Mouse (Mus musculus) MEL (cell line): ENCODE results near the gene Mapt.

Source experiments
- CHD2 ChIP-seq: IDR thresholded peaks from 2 replicates; pipeline ENCODE4 v1.6.1; 2011; ENCODE audit warnings: low read length, improper control_type of control experiment
- CTCF ChIP-seq, 3 experiments: IDR thresholded peaks in 2 of 3; conservative IDR thresholded peaks in 1 of 3; 2 replicates each; pipeline ENCODE4 v1.5.1; 2011 to 2012; ENCODE audit warnings: low read length in 3 of 3, low read depth in 2 of 3, mild to moderate bottlenecking in 2 of 3, improper control_type of control experiment in 1 of 3, inconsistent platforms in 1 of 3, mixed read lengths in 1 of 3, moderate library complexity in 1 of 3; ENCODE audit not compliant: control insufficient read depth in 1 of 3, insufficient read depth in 1 of 3, poor library complexity in 1 of 3, severe bottlenecking in 1 of 3
- ETS1 ChIP-seq: IDR thresholded peaks from 2 replicates; pipeline ENCODE4 v1.6.1; 2012; ENCODE audit warnings: low read depth, mild to moderate bottlenecking, inconsistent platforms, low read length, improper control_type of control experiment, moderate library complexity
- GATA1 ChIP-seq: IDR thresholded peaks from 2 replicates; pipeline ENCODE4 v1.6.1; 2011; ENCODE audit warnings: low read depth, low read length, improper control_type of control experiment
- JUND ChIP-seq: IDR thresholded peaks from 2 replicates; pipeline ENCODE4 v1.6.1; 2011; ENCODE audit warnings: low read depth, mild to moderate bottlenecking, improper control_type of control experiment, low read length
- POLR2A ChIP-seq, 2 experiments: IDR thresholded peaks; 2 replicates each; pipeline ENCODE4 v1.6.1; 2011 to 2012; ENCODE audit warnings: low read length in 2 of 2, mild to moderate bottlenecking in 2 of 2, control low read depth in 1 of 2, improper control_type of control experiment in 1 of 2, low read depth in 1 of 2, moderate library complexity in 1 of 2; ENCODE audit not compliant: control insufficient read depth in 1 of 2, insufficient read depth in 1 of 2, poor library complexity in 1 of 2
- TBP ChIP-seq: IDR thresholded peaks from 2 replicates; pipeline ENCODE4 v1.8.0; 2011; ENCODE audit warnings: low read depth, low read length, improper control_type of control experiment

DNA sequence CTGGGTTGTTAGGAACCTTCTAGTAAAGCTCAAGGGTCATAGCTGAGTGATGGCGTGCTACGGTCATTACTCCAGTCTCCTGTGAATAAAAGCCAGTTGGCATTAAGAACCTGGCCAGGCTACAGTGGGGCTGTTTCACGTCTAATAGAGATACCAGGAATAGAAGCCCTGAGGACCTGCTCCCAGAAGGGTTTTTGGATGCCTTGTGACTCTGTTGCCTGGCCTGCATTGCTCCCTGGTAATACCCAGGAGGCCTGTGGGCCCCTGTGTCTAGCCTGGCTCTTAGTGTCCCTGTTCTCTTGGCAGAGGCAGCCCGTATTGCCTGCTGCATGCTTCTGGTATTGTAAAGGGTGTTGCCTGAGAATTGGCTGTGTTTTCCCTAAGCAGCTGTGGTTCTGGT lies 75.9 kb downstream of the Mapt start:
- TF ChIP-seq JUND (no peak), GATA1 (no peak), ETS1 (no peak), POLR2A (IDR thresholded peaks at IDR 0.05; ENCODE audit: control insufficient read depth in 1 of 2, insufficient read depth in 1 of 2, low read depth in 1 of 2, low read length in 2 of 2, poor library complexity in 1 of 2) (no peak), CTCF (IDR thresholded peaks at IDR 0.05 in 2 of 3, conservative IDR thresholded peaks at IDR 0.05 in 1 of 3; ENCODE audit: control insufficient read depth in 1 of 3, insufficient read depth in 1 of 3, low read depth in 2 of 3, low read length in 3 of 3, poor library complexity in 1 of 3, severe bottlenecking in 1 of 3) (no peak), CHD2 (no peak), TBP (no peak)
